Mouse (Mus musculus) frontal cortex, postnatal 10 days (tissue): ENCODE results near the gene Fzd9.

Experiments used
- DNase-seq, 2 experiments: peaks; one replicate each; pipeline ENCODE4 v3.0.0; 2022; ENCODE audit warnings: low spot score in 2 of 2, mixed read lengths in 1 of 2

Gene Fzd9

DNA sequence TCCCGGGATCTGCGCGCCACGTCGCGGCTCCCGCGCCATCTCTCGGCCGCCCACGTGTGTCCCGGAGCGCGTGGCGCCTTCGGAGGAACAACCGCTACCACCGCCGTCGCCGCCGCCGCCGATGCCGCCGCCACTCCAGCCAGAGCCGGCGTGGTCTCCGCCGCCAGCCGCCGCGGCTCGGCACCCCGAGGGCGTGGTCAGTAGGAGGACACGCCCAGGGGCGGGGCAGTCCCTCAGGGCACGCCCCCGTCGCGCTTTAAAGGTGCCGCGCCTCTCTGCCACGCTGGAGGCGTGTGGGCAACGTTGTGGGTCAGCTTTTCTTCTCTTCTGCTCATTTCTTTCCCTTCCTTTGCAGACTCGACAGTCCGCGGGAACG is at the start of gene Fzd9:
Fzd9 (minus strand) TSS at position 152 of the 376 bp plus-strand sequence.
- peak; percentile 76 to 87 for DNase-seq

DNA sequence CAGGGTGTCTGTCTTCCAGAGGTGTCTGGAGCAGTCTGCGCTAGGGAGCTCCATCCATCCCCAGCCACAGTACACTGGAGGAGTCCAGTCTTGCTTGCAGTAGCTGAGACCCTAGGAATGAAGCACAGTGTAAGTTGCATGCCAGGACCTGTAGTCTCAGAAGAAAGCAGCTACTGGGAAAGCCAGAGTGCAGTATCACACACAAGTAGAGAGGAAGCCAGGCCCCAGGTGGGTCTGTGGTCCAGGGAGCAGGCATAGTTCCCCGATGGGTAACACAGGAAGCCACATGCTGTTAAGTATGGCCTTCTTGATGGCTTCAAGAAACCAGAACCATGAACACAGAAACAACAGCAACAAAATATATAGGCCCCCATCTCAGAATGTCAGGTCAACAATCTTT is 41.0 kb upstream of the Fzd9 start:
- DNase-seq: no peak

DNA sequence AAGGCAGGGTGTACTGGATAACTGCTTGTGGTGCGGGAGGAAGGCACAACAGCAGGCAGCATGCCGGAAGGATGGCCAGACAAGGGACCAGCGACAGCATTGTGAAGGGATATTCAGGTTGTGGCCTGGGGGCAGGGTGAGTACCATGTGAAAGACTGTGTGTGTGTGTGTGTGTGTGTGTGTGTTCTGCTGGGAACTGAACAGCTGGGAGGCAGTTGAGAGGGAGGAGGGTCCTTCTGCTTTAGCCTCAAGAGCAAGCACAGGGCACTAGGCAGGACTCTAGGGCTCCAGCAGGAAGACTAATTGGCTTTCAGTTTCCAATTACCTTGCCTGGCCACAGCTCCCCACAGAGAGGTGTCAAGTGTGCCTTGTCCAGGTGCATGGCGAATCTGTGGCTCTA is 40.2 kb upstream of the Fzd9 start:
- DNase-seq: no peak

DNA sequence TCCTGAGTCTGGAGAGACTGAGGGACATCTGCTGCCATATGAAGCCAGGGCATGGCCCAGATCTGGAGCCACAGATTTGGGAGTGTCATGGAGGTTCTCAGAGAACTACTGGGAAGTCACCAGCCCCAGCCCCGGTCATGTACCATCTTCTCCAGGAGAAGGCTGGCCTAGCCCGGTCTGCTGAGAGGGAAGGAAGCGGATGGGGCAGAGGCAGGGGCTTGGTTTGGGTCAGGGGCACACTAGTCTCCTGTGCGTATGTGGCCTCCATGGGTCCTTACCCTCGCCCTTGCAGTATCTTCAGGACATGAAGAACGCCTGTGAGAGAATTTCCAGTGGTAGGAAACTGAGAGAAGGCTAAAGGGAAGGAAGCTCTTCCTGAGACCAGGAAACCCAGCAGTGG is 39.7 kb upstream of the Fzd9 start:
- DNase-seq: no peak

DNA sequence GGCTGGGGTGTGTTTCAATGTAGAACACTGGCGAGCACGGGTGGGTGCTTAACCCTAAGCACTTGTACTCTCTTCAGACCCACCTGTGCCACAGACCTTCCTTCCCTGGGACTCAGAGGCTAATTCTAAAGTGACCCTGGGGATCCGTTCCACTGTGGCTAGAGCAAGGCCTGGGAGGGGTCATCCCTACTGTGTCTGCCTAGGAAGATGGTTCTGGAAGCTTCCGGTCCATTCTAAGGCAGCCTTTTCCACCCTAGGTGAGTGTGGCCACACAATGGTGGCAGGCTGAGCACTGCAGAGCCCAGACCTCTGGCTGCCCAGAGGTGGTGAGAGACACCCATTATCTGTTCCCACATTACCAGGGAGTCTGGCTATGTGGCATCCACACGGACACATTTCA is 35.9 kb upstream of the Fzd9 start:
- no peak for DNase-seq

DNA sequence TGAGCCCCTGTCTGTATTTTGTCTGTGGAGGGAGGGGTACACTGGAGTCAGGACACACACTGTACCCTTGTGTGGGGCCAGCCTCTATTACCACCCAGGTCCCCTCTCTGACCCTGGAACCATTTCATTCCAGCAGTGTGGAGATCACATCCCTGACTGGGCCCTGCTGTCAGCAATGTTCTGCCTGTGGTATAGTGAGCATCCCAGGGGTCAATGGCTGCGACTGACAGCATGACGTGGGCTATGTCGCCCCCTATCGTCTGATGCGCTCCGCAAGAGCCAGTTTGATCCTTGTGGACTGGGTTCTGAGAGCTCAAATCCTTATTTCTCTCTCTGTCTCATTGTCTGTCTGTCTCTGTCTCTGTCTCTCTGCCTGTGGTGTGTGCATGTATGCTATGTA is 35.2 kb upstream of the Fzd9 start:
- DNase-seq: peak in 1 of 2 experiments; percentile 71

DNA sequence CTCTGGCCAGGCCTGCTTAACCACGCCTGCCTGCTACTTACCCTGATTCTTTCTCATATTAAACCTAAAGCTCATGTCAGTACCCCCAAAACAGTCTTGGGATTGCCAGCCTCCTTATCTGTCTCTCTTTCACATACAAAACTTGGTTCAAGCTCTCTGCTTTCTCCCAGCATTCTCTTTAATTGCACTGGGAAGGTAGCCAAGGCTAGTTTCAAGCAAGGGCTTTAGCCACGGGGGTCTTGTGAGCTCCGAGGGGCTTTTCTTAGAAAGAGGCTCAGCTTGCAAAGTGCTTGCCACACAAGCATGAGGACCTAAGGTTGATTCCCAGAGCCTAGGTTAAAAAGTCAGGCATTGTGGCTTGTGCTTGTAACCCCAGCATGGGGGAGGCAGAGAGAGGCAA is 34.2 kb upstream of the Fzd9 start:
- DNase-seq: no peak

DNA sequence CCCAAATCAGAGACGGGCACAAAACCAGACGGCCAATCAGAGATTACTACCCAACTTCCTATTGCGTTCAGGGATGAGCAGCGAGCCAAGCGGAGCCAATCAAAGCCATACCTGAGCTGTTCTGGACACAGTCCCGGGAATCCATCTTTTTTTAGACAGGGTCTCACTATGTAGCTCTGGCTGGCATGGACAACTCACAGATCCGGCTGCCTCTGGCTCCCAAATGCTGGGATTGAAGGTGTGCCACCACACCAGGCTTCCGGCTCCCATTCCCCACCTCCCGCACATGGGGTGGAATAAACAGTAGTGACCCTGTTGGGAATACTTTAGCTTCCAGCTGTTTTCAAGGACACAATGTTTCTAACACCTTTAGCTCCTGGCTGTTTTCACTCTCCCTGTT is 29.2 kb upstream of the Fzd9 start:
- DNase-seq: no peak

DNA sequence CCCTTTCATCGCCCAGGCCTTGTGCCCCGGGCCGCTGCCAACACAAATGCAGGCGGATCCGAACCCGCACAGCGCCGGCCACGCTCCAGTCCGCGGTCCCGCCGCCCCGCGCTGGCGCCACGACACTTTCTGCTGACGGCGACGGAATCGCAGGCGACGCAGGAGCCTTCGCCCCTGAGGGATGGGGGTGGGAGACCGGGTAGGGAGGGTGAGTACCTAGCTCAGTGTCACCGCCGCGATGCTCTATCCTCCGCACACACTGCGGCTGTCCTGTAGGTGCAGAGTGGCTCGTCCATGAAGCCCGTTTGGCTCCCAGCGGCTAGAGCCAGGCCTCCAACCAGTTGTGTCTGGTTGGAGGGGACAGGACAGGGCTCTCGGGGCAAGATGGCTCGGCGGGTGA is 25.6 kb upstream of the Fzd9 start:
- DNase-seq: no peak

DNA sequence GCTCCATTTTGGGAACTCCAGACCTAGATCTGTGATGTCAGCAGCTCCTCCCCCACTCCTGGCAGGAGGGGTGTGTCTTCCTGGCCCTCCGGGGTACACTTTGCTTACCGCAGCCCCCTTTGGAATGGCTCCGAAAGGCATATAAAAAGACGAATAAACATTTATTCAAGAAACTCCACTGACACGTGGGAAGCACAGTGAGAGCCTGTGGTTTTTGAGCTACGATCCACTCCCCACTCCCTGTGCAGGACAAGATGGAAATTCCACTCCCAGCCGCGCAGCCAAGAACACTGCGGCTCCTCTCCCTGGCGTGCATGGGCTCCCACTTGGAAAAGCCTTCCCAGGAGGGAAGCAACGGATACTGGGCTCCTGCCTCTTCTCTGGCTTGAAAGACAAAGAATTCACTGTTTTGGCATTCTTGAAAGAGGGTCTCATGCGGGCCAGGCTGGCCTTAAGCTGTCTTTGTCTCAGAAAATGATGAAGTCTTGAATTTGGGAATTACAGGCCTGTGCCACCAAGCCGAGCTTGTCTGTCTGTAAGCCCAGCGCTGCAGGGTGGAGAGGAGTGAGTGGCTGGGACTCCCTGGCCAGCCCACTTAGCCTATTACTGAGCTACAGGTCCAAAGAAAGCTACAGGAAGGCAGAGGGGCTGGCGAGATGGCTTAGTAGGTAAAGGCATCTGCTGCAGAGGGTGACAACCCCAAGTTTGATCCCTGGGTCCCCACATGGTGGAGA is 23.8 kb upstream of the Fzd9 start:
- no peak for DNase-seq

DNA sequence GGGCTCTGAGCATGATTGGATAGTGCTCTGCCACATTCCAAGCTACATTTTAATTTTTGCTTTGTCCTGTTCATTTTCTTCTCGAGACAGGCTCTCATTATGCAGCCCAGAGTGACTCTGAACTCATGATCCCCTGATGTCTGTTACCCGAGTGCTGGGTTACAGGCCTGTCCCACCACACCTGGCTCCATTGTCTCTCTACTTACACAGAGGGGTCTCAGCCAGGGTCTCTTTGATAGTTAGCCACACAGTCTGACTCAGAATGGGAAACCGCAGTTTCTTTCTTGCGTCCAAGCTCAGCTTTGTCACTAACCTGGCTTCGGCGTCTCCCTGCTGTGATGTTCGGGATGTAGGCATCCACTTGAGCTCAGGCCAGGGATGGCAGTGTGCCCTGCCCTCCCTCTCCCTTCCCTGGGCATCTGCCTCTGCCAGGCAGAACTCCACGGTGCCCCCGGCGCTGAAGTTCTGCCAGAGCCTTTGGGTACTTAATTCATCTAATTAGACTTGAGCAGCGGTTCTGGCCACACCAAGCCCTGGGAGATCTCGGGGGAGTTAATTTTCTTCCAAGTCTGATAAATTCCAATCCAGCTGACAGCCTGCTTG is 20.6 kb upstream of the Fzd9 start:
- DNase-seq: peak; percentile 53 to 54

DNA sequence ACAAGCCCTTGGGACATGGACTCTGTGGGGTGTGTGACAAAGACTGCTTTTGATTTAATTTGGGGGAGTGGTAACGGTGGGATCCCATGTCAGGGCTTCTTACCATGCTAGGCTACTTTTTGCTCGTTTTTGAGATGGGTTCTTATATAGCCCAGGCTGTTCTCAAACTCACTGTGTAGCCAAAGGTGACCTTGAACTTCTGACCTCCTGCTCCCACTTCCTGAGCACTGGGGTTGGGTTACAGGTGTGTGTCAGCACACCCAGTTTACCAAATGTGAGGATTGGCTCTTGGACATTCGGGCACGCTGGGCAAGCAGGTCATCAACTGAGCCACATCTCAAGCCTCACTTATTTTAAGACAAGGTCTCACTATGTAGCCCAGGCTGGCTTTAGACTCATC is 19.3 kb upstream of the Fzd9 start:
- no peak for DNase-seq

DNA sequence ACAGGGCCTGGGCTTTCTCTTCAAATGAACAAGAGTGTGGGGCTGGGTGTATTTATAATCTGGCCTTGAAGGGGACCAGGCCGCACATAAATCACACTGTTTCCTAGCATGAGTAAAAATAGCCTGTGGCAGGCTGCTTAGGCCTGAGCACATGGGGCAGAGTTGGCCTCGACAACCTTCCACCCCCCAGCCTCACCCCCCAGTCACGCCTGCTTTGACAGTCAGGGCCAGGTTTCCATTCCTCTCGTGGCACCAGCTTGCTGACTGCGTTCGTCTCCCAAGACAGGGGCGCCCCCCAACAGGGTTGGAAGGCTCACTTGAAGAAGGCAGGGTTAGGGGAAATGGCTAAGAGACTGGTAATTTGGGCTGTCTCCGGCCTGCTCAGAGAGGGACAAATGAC is 18.4 kb upstream of the Fzd9 start:
- no peak for DNase-seq

DNA sequence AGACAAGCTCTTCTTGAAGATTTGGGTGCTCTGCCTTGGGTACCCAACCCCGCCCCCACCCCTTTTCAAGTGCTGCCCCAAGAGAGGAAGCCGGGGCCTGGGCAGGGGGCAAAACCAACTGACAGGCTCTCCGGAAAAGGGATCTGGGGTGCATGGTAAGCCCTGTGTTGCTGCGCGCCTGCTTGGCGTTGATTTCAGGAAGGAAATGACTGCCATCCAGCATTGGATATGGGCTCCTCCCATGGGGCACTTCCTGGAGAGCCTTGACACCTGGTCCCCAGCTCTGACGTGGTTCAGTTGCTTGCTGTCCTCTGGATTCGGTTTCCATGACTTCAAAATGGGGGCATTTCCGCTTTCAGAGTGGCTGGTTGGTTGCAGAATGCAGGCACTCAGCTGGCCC is 13.5 kb upstream of the Fzd9 start:
- no peak for DNase-seq

DNA sequence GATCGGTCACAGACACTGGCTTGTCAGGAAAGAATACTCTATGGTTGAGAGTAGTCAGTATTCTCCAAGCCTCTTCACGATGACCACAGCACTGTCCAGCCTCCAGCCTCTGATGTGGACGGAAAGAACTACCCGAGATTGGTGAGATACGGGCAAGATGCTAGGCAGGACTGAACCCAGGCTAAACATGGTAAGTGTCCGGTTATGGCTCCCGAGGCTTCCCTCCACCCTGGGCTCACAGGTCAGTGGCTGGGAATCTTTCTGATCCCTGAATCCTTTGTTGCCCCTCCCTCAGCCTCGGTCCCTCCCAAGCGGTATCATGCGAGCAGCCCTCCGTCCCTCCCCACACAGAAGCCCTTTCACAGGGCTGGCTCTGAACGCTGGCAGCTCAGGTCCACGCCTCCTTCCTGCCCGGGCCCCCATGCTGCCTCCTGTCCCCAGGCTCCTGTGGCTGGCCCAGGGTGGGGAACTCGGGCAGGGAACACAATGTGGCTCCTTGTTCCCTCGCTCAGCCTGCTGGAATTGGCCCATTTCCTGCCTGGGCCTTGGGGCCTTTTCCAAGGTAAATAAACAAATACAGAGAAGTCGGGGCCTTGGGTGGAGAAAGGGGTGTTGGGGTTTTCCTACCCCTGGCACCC is 13.0 kb upstream of the Fzd9 start:
- peak; percentile 57 to 59 for DNase-seq

DNA sequence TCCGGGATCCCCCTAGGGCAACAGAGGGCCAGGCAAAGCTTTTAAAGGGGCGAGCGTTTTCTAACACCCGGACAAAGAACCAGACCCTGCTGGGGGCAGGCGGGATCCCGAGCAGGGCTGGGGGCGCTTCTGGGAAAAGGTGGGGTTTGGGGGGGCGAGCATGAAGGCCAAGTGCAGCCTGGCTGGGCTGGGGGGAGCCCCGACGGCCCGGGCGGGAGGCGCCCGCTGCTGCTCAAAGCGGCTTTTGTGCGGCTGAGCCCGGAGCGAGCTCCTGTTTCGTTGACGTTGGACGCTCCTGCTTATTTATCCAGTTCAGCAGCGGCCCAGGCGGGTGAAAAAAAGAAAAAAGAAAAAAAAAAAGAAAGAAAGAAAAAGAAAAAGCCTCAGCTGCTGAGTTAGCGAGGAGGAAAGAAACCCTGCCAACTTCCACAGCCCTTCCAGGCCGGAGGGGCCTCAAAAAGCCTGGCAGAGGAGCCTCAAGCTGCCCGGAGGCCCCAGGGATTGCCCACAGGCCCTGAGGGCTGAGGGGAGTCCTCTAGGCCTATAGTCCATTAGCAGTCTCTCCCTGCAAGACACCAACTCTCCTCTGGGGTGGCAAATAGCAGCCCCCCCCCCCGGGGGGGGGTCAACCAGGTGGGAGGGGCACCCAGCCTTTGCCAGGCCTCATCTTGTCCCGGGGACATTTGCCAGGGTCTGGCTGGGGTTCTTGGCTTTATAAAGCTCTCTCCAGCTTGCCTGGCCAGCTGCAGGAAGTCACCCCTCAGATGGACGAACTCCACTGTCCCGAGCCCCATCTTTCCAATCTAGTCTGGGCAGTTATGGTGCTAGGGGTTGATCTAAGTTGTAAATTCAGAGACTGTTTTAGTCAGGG is 7.5 kb upstream of the Fzd9 start:
- peak in 1 of 2 experiments; percentile 50 for DNase-seq

DNA sequence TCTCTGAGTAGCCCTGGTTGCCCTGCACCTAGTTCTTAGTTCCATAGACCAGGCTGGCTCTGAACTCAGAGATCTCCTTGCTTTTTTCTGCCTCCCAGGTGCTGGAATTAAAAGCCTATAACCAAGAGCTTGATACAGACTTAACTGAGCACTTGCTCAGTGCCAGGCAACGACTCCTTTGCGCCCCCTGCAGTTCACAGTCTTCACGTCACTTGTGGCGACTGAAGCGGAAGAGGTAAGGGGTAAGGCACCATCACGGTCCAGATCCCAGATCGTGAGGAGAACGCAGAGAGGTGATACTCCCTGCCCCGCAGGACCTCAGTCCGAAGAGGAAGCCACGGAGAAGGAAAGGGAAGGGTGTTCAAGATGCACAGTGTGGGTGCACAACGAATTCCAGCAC is 6.5 kb upstream of the Fzd9 start:
- DNase-seq: no peak

DNA sequence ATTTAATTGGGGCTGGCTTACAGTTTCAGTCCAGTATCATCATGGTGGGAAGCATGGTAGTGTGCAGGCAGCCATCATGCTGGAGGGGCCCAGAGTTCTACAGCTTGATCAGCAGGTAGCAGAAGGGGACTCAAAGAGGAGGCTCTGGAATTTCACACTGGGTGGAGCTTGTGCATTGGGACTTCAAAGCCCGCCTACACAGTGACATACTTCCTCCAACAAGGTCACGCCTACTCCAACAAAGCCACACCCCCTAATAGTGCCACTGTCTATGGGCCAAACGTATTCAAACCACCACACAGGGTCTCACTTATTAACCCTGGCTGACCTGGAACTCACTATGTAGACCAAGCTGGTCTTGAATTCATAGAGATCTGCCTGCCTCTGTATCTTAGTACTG is 5.1 kb upstream of the Fzd9 start:
- no peak for DNase-seq

DNA sequence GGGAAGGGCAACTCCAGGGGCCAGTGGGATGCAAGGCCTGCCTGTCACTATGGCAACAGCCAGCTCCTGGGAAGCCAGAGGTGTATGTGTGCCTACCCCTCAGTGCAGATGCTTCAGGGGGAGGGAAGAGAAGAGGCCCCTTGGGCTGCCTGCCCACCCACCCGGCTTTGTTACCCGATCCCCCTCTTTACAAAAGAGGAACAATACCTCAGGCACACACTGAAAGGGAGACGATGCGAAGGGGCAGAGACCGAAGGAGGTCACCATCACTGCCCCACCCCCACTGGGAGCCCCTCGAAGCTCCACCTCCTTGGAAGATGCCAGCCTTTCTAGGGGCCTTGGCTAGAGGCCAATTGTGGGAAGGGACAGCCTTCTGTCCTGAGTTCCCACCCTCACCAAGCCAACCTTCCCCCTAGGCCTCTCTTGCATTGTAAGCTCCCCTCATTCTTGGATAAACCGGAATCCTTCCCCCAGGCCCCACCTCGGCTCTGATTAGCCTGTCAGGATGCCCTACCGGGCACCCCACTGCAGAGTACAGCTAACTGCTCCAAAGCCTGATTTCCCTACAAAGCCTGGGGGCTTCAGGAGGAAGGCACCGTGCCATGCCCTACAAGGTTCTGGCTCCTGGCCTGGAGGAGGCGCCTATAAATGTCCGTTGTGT is 2.8 kb upstream of the Fzd9 start:
- no peak for DNase-seq

DNA sequence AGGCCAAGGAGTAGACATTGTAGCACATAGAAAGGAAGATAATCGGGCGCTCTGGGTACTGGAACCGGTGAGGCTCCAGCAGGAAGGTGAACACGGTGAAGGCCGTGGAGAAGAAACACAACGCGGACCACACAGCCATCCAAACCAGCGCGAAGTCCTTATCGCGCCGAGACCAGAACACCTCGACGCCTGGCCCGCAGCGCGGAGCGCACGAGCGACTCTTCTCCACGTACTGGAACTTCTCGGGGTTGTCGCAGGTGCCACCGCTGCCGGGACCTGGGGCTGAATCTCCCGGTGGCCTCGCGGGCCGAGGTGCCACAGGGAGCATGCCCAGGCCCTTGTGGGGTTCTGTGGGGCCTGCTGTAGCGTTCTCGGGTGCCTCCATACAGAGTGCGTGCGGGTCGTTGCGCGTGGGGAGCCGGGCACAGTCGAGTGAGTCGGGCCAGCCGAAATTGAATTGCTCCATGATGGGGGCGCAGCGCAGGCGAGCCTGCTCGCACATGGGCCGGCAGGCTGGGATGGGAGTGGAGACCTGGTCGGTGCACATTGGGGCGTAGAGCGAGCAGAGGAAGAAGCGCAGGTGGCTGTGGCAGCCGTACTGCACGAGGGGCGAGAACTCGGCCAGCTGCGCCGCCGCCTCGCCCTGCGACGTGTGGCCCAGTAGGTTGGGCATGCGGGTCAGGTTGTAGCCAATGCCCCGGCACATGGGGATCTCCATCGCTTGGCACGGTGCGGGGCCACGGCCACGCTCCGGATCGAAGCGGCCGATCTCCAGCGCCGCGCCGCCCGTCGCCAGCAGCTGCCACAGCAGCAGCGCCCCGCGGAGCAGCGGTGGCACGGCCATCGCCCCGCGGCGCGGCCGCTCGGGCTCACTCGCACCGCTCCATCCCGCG is 598 bp downstream of the Fzd9 start:
- DNase-seq: no peak
